Mouse (Mus musculus) right cerebral cortex, postnatal 10 days (tissue): ENCODE measurements at regions not wholly inside any gene's neighbourhood (a gene's known extent, or its start where the extent isn't known, plus 50 kb on each side); places are given as distances from the start of the nearest gene placed in this dataset.
A peak's percentile ranks its signal among the peaks of the same experiment; 100 is the strongest.

ENCODE experiments used
- DNase-seq, 2 experiments: peaks; one replicate each; pipeline ENCODE4 v3.0.0; 2021; ENCODE audit warnings: low spot score in 2 of 2

DNA sequence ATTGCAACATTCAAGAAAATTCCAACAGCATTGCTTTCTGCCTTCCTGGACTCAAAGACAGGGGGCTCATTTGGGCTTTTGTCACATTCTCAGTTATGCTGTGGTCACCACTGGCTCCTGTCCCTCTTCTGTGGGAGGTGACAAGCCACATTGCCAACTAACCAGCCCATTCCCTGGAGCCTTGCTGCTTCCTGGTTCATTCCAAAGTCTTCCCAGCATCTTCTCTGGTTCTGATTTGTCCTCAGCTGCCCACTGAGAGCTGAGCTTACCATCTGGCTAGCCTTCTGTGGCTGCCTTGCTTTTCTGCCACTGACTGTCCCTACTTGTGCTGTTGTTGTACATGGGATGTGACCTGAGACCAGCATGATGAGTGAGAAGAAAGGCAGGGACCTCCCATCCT is 111.0 kb downstream of the Cxcl12 start:
- peak in 1 of 2 experiments; percentile 45 for DNase-seq

DNA sequence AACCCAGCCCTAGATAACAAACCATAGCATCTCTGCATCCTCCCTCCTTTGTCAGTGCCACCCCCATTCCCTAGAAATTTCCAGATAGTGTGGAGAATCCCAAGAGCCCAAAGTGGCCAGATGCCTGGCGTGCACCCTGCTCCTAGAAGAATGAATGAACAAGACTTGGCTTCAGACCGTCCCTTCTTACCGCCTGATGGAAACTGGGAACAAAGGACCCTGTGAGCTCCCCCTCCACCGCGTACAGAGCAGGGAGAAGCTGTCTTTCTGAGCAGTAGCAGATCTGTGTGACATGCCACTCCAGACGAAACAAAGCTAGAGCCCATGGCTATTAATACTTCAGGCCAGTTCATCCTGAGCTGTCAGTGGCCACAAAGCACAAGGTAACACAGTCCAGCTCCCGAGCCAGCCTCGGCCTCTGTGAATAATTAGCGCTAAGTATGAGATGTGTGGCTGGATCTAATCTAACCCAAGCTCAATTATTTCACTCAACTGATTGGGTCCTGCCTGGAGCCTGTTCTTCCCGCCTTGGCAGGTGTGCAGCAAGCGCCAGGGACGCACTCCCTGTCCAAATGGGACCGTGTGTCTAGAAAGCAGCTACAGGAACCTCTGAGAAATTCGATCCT is 111.6 kb downstream of the Cxcl12 start:
- peak; percentile 40 to 46 for DNase-seq

DNA sequence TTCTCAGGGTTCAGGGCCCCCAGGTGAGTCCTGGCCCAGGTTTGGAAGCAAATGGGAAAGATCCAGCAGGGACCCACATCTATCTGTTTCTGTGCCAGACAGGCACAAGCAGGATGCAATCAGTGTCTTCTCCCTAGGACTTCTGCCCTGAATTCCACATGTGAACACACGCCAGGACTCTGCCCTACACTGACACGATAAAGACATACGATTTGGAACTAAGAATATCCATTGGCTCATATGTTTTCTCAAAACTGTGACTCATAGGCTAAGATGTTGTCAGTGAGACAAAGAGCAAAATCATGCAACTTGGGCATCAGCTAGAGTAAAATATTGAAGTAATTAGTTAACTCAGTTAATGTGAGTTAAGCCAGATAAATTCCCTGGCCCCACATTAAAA is 112.6 kb downstream of the Cxcl12 start:
- DNase-seq, result no peak

DNA sequence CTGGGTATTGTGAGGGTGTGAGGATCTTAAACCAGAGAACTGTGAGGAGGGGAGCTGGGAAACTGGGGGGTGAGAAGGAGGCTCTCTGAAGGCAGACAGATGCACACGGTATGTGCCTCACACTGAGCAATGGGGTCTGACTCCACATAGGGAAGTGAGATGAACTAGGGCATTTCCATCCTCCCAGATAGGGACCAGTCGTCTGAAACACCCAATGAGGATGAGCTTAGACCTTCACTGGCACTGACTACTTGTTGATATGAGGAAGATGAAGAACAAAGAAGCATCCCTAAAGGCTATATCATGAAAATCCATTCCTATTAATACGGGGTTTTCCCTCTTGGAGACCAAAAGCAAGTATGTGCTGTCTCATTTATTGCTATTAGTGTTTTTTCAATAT is 115.3 kb downstream of the Cxcl12 start:
- DNase-seq, result no peak

DNA sequence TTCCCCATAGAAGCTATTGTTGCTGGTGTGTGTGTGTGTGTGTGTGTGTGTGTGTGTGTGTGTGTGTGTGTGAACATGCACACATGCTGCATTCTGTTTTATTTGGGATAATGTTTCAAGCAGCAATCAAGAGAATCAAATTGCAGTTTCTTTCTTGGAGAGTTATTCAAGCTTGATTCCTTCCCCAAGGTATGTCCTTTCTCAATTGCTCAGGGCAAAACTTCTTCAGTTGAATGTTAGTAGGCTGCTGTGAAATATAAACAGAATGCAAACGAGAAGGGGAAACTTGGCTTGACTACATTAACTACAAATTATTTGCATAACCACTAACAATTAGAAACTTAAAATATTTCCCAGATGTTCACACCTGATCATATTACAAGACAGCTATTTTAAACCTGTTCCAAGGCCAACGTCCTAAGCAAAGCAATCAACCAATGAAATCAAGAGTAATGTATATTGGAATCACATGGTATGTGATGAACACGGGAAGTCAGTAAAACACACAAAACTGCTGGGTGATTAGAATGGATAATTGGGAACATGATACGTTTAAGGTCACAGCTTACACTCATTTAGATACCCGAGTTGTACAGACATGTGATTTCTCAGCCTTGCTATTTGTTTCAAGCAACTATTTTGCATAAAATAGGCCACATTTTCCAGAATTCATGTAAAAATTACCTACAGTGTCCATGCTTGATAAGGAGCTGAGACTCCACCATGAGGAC is 116.2 kb downstream of the Cxcl12 start:
- DNase-seq, result no peak

DNA sequence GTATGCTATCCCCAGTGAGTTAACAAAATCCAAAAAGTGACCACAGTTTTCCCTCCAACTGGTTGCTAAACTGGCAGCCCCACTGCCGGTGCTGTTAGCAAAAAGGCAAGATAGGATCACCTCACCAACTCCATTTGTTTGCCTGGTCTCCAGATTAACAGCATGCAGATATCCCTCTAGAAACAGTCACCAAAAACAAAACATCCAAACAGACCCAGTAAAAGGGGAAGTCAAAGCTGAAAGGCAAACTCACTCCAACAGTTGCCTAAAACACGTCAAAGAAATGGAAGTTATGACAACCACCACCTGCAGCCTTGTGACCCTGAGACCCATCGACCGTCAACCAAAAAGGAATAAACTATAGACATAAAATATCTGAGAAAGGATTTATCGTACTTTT is 119.1 kb downstream of the Cxcl12 start:
- no peak for DNase-seq

- no peak for DNase-seq
These were observed 125.6 kb downstream of the Cxcl12 start for GRCm38 (mm10) chr6:117293780-117294465.

- no peak for DNase-seq
These were observed 129.6 kb downstream of the Cxcl12 start for GRCm38 (mm10) chr6:117297918-117298317.

GRCm38 (mm10) chr6:117299503-117300288 is 131.4 kb downstream of the Cxcl12 start:
- DNase-seq, result no peak

DNA sequence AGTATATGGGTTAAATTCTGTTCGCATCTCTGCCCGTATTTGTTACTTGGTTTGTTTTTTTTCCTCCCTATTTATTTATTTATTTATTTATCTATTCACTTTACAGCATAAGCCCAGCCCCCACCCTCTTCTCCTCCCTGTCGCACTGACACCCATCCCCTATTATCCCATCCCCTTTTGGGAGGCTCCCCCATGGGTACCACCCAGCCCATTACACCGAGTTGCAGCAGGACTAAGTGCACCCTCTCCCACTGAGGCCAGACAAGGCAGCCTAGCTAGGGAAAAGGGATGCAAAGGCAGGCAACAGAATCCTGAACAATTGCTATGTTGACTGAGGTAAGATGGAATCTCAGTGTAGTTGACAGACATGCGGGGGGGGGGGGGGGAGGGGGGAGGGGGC is 135.0 kb downstream of the Cxcl12 start:
- DNase-seq, result no peak

- no peak for DNase-seq
These were observed 137.5 kb downstream of the Cxcl12 start for GRCm38 (mm10) chr6:117305736-117306250.

GRCm38 (mm10) chr6:117308636-117309035 is 140.3 kb downstream of the Cxcl12 start:
- no peak for DNase-seq

- peak; percentile 70 to 84 for DNase-seq
These were observed 144.8 kb downstream of the Cxcl12 start for GRCm38 (mm10) chr6:117312891-117313781.

GRCm38 (mm10) chr6:117313944-117314566 is 145.7 kb downstream of the Cxcl12 start:
- no peak for DNase-seq

GRCm38 (mm10) chr6:117323301-117323700 is 155.0 kb downstream of the Cxcl12 start:
- no peak for DNase-seq

- DNase-seq, result no peak
These were observed 155.5 kb downstream of the Cxcl12 start for GRCm38 (mm10) chr6:117323850-117324249.

- DNase-seq, result no peak
These were observed 158.8 kb downstream of the Cxcl12 start for GRCm38 (mm10) chr6:117326835-117327775.

DNA sequence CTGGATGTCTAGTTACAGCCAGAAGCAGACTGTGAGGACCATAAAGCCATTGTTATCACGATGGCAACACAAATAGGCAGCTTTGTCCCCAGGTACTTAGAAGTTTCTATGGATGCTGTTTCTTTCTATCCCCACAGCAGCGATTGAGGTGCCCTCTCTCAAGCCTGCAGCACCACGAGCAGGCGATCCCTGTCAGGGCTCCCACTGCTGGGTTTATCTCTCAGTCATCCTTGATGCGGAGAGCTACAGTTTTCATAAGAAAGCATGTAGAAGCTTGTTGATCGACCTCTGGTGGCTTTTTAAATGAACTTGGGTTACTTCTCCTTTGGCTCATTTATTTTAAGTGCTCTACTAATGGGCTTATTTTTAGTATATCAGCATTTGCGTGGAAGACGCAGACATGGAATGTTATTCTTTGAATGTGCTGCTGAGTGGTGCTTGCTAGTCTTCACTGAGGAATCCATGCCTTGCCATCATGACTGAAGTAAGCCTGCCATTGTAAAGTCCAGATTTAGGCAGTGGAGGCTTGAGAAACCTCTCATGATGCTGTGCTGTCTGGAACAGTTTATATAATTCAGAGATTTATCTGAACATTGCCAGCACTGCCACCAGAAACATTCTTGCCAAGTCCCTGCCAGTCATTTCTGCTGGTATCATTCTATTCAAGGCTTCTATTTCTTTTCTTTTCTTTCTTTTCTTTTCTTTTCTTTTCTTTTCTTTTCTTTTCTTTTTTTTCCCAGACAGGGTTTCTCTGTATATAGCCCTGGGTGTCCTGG is 161.0 kb downstream of the Cxcl12 start:
- no peak for DNase-seq
